Mouse (Mus musculus) testis, adult 2 months (tissue): ENCODE results near the gene Fam120a.

Experiments used
- CTCF ChIP-seq: fragments of 200-500 bp; IDR thresholded peaks from 2 replicates; pipeline ENCODE4 v1.5.1; 2012; ENCODE audit warnings: low read depth, mild to moderate bottlenecking, inconsistent platforms, low read length, moderate library complexity; ENCODE audit not compliant: control insufficient read depth, insufficient read depth, insufficient replicate concordance
- POLR2A ChIP-seq: fragments of 200-500 bp; IDR thresholded peaks from 2 replicates; pipeline ENCODE4 v1.6.1; 2012; ENCODE audit warnings: low read depth, mild to moderate bottlenecking, inconsistent platforms, low read length, moderate library complexity; ENCODE audit not compliant: control insufficient read depth

- TF ChIP-seq CTCF (no peak), POLR2A (no peak)
Measured at GRCm38 (mm10) chr13:48917113-48917599, 50.7 kb downstream of the Fam120a start.
